ENCODE assay signal across 8 mouse cellular contexts in genomic region chrX:13243133-13244123, GRCm38 (mm10). TPM values are rescaled to one million over a fixed set of nuclear protein-coding genes. Genes with fewer than 3 reads are reported as not detected.
DNase-seq lines count a peak whose midpoint lies in the region; ATAC-seq and TF ChIP-seq lines count a peak whose summit lies in the region.

No protein-coding gene starts in this region.

- TF ChIP-seq CTCF in left cerebral cortex, adult 2 months (IDR thresholded peaks at IDR 0.05), result no peak
- no peak for TF ChIP-seq CTCF in bone marrow, adult 2 months (IDR thresholded peaks at IDR 0.05; ENCODE audit: control insufficient read depth, insufficient read depth, low read length)

- WGBS in bone marrow, adult 2 months, result 20% methylated on average over 15 of the region's 15 CpGs
- 37% methylated on average over 15 of the region's 15 CpGs for WGBS in forebrain, embryonic 14.5 days
- WGBS in kidney, embryonic 14.5 days, result 34% methylated on average over 15 of the region's 15 CpGs
- WGBS in stomach, embryonic 15.5 days, result 27% methylated on average over 15 of the region's 15 CpGs

- peak overlapping the region; percentile 84 for H3K27ac ChIP-seq in left cerebral cortex, adult 2 months
- H3K27ac ChIP-seq in bone marrow, adult 2 months (ENCODE audit: control insufficient read depth, insufficient read depth, low read depth, low read length, poor library complexity), result peak overlapping the region; percentile 80
- peak overlapping the region; percentile 95 for H3K27ac ChIP-seq in forebrain, embryonic 14.5 days (ENCODE audit: low read depth, low read length)
- H3K27ac ChIP-seq in kidney, embryonic 14.5 days (ENCODE audit: low read depth, low read length), result peak overlapping the region; percentile 98
- peak overlapping the region; percentile 96 for H3K27ac ChIP-seq in stomach, embryonic 15.5 days

- DNase-seq in left cerebral cortex, adult 2 months (ENCODE audit: extremely low spot score in 1 of 2, low spot score in 2 of 2), result peak in 1 of 2 experiments; percentile 13
- DNase-seq in left cerebral cortex, postnatal 4 days, result no peak
- DNase-seq in forebrain, embryonic 14.5 days (ENCODE audit: low spot score), result no peak
- no peak for DNase-seq in right cerebral cortex, postnatal 10 days (ENCODE audit: low spot score in 2 of 2)

- no peak for TF ChIP-seq POLR2A in bone marrow, adult 2 months (IDR thresholded peaks at IDR 0.05; ENCODE audit: borderline replicate concordance, control insufficient read depth, low read depth, low read length)

- H3K4me3 ChIP-seq in left cerebral cortex, adult 2 months, result peak overlapping the region; percentile 46
- peak overlapping the region; percentile 56 for H3K4me3 ChIP-seq in bone marrow, adult 2 months (replicated peaks; ENCODE audit: control insufficient read depth, low read depth, low read length)
- peak overlapping the region; percentile 32 for H3K4me3 ChIP-seq in forebrain, embryonic 14.5 days (ENCODE audit: low read depth, low read length)
- H3K4me3 ChIP-seq in kidney, embryonic 14.5 days (ENCODE audit: low read length), result peak overlapping the region; percentile 33; the same call in 1 of the 2 replicates
- H3K4me3 ChIP-seq in stomach, embryonic 15.5 days (replicated peaks), result peak overlapping the region; percentile 33

- intact Hi-C loops in left cerebral cortex, adult 2 months (cut with DNase I), result loop anchor here (2.0 to 5.0 kb wide), 2 partner anchors 104 to 217 kb away; no protein-coding TSS in a partner anchor
- intact Hi-C loops in left cerebral cortex, postnatal 4 days (cut with DNase I), result loop anchor here (5.0 kb wide), 2 partner anchors 39 to 104 kb away; partner anchors contain the start of gene Ddx3x

- no peaks in the 10 kb centered on the region for H3K9me3 ChIP-seq in forebrain, embryonic 14.5 days (replicated peaks; ENCODE audit: control insufficient read depth, low read length)
- H3K9me3 ChIP-seq in kidney, embryonic 14.5 days (ENCODE audit: control insufficient read depth, low read length), result no peaks in the 10 kb centered on the region
- no peaks in the 10 kb centered on the region for H3K9me3 ChIP-seq in stomach, embryonic 15.5 days

- peak; percentile 46 for ATAC-seq in forebrain, embryonic 14.5 days
- peak; percentile 39 for ATAC-seq in kidney, embryonic 14.5 days (ENCODE audit: low FRiP score, low TSS enrichment)
- peak; percentile 33 for ATAC-seq in megakaryocyte progenitor cell, adult 5-6 weeks (replicated peaks; ENCODE audit: poor library complexity)
- ATAC-seq in stomach, embryonic 15.5 days (ENCODE audit: insufficient read depth, low FRiP score, low read depth), result peak; percentile 30

- peak overlapping the region; percentile 61 for H3K4me2 ChIP-seq in forebrain, embryonic 14.5 days (ENCODE audit: low read length)
- peak overlapping the region; percentile 41 for H3K4me2 ChIP-seq in kidney, embryonic 14.5 days (replicated peaks; ENCODE audit: low read depth, low read length)
- H3K4me2 ChIP-seq in stomach, embryonic 15.5 days, result peak overlapping the region; percentile 53

- no peaks in the 10 kb centered on the region for H3K27me3 ChIP-seq in forebrain, embryonic 14.5 days (replicated peaks; ENCODE audit: control insufficient read depth, insufficient read depth, low read length)
- H3K27me3 ChIP-seq in kidney, embryonic 14.5 days (ENCODE audit: control insufficient read depth, insufficient read depth, low read length), result no peaks in the 10 kb centered on the region; the same call in 1 of the 2 replicates
- peaks cover 5% of the 10 kb centered on the region; the same call in 1 of the 2 replicates for H3K27me3 ChIP-seq in stomach, embryonic 15.5 days (replicated peaks)

- H3K4me1 ChIP-seq in bone marrow, adult 2 months (ENCODE audit: control insufficient read depth, insufficient read depth, low read length), result no peaks in the 10 kb centered on the region; the same call in 1 of the 2 replicates
- H3K4me1 ChIP-seq in forebrain, embryonic 14.5 days (ENCODE audit: control insufficient read depth, insufficient read depth, low read length), result no peaks in the 10 kb centered on the region; the same call in 1 of the 2 replicates
- no peaks in the 10 kb centered on the region for H3K4me1 ChIP-seq in kidney, embryonic 14.5 days (ENCODE audit: control insufficient read depth, insufficient read depth, low read length)
- no peaks in the 10 kb centered on the region for H3K4me1 ChIP-seq in stomach, embryonic 15.5 days

- H3K36me3 ChIP-seq in forebrain, embryonic 14.5 days (ENCODE audit: control insufficient read depth, insufficient read depth, low read length), result no peaks in the 10 kb centered on the region
- H3K36me3 ChIP-seq in kidney, embryonic 14.5 days (ENCODE audit: control insufficient read depth, insufficient read depth, low read length), result no peaks in the 10 kb centered on the region
- no peaks in the 10 kb centered on the region for H3K36me3 ChIP-seq in stomach, embryonic 15.5 days

- H3K9ac ChIP-seq in forebrain, embryonic 14.5 days (ENCODE audit: low read length), result peak overlapping the region; percentile 76
- H3K9ac ChIP-seq in kidney, embryonic 14.5 days (ENCODE audit: low read depth, low read length), result peak overlapping the region; percentile 51
- H3K9ac ChIP-seq in stomach, embryonic 15.5 days, result no peak overlapping the region

RNA-seq across cellular contexts. Expression of gene Ddx3x, which starts 37.3 kb away (rescaled TPM):
- total RNA-seq in left cerebral cortex, adult 2 months (2021), result 100 to 1,000 TPM; 172 to 190 TPM
- total RNA-seq in left cerebral cortex, postnatal 4 days (2021), result 100 to 1,000 TPM; 176 to 216 TPM
- 40.6 and 96.2 TPM in 2 replicates for polyA plus RNA-seq in bone marrow, adult 2 months (2011; ENCODE audit: insufficient read depth, insufficient read length, low replicate concordance, missing spikeins)
- 132 TPM in 2 replicates for polyA plus RNA-seq in forebrain, embryonic 14.5 days (2014; fragmentation: Nextera tagmentation; extraction: Ambion mirVana)
- 131 and 161 TPM in 2 replicates for polyA plus RNA-seq in kidney, embryonic 14.5 days (2014; fragmentation: Nextera tagmentation; extraction: Ambion mirVana)
- 245 TPM in 2 replicates for total RNA-seq in megakaryocyte progenitor cell, adult 5-6 weeks (2015)
- 383 and 513 TPM in 2 replicates for total RNA-seq in megakaryocyte progenitor cell, adult 5-6 weeks (2017)
- 112 and 125 TPM in 2 replicates for polyA plus RNA-seq in stomach, embryonic 15.5 days (2015; fragmentation: Nextera tagmentation; extraction: Ambion mirVana)
